Mouse (Mus musculus) megakaryocyte, embryonic 14.5 days (primary cell): ENCODE measurements at regions not wholly inside any gene's neighbourhood (a gene's known extent, or its start where the extent isn't known, plus 50 kb on each side); places are given as distances from the start of the nearest gene placed in this dataset.

Experiments used
- FLI1 ChIP-seq: IDR thresholded peaks from 2 replicates; pipeline ENCODE4 v1.6.1; 2012; ENCODE audit warnings: low read length, inconsistent platforms, mixed read lengths
- GATA1 ChIP-seq: IDR thresholded peaks from 3 replicates; pipeline ENCODE4 v1.6.1; 2012; ENCODE audit warnings: mixed read lengths, low read length, inconsistent platforms, borderline replicate concordance

DNA sequence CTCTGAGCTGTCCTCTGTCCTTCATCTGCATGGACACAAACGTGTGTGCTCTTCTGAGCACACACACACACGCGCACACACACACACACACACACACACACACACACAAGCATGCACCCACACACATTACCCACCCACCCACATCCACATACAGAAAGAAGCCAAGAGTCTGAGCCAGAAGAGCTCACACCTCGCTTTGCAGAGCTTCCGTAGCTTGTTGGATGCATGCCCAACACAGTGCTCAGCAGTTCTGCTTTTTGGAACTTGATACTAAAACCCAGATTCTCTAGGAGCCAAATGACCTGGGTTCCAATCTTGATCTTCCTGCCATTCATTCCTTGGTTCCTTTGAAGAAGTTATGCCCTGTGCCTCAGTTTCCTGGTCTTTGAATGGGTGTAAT is 182.4 kb upstream of the Gm4791 start:
- no peak for TF ChIP-seq GATA1
- no peak for TF ChIP-seq FLI1
